Mouse (Mus musculus): ENCODE data around the gene Ermp1. TPM values are rescaled to one million over a fixed set of nuclear protein-coding genes. Genes with fewer than 3 reads are reported as not detected.

The Ermp1 gene
- polyA plus RNA-seq, 1 experiment from 2014 or later: 4.3 TPM

DNA sequence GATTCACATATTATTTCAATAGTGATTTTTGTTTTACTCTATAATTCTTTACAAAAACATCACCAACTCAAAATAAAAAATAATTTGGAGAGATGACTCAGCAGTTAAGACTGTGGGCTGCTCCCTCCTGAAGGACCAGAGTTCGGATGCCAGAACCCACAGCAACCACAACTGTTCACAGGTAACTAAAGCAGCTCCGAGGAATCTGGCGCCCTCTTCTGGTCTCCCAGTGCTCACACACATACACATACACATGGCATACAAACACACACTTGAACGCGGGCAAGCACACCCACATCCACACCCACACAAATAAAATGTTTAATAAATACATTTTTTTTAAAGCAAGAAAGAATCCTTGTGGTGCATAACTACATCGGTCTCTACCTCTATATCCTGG lies 3.5 kb downstream of the Ermp1 start:
- H3K27ac ChIP-seq (ENCODE audit: low read depth): no peak overlapping the region
- H3K27me3 ChIP-seq (ENCODE audit: insufficient read depth, low read length): no peaks in the 10 kb centered on the region
- no peak for ATAC-seq
- H3K9ac ChIP-seq (replicated peaks): no peak overlapping the region
- H3K36me3 ChIP-seq (replicated peaks; ENCODE audit: insufficient read depth, low read length): peaks cover 16% of the 10 kb centered on the region
- no peak overlapping the region for H3K4me3 ChIP-seq (ENCODE audit: low read depth, low read length)
- peak; percentile 28 for DNase-seq
- H3K4me1 ChIP-seq (ENCODE audit: insufficient read depth): peaks cover 13% of the 10 kb centered on the region
- no peak for TF ChIP-seq EP300 (IDR thresholded peaks at IDR 0.05; ENCODE audit: low read depth)
- TF ChIP-seq CTCF (IDR thresholded peaks at IDR 0.05; ENCODE audit: low read depth): peak; percentile 53
- H3K9me3 ChIP-seq (ENCODE audit: low read length): no peaks in the 10 kb centered on the region; the same call in 1 of the 2 replicates
- no peak overlapping the region for H3K4me2 ChIP-seq (ENCODE audit: low read depth, low read length)
- 96% methylated on average over 6 of the region's 6 CpGs for WGBS (ENCODE audit: insufficient replicate concordance)

- DNase-seq (no peak), ATAC-seq (no peak)
- Histone ChIP-seq H3K4me1 (ENCODE audit: insufficient read depth) (peaks cover 3% of the 10 kb centered on the region; the same call in 1 of the 2 replicates), H3K27me3 (ENCODE audit: insufficient read depth, low read length) (no peaks in the 10 kb centered on the region), H3K27ac (ENCODE audit: low read depth) (no peak overlapping the region), H3K4me2 (ENCODE audit: low read depth, low read length) (no peak overlapping the region), H3K4me3 (ENCODE audit: low read depth, low read length) (no peak overlapping the region), H3K9ac (replicated peaks) (no peak overlapping the region), H3K36me3 (replicated peaks; ENCODE audit: insufficient read depth, low read length) (peaks cover 16% of the 10 kb centered on the region), H3K9me3 (ENCODE audit: low read length) (no peaks in the 10 kb centered on the region; the same call in 1 of the 2 replicates)
- 79% methylated on average over 11 of the region's 11 CpGs for WGBS (ENCODE audit: insufficient replicate concordance)
- no peak for TF ChIP-seq CTCF (IDR thresholded peaks at IDR 0.05; ENCODE audit: low read depth)
- no peak for TF ChIP-seq EP300 (IDR thresholded peaks at IDR 0.05; ENCODE audit: low read depth)
Measured at GRCm38 (mm10) chr19:29643194-29643922, 4.9 kb downstream of the Ermp1 start.

DNA sequence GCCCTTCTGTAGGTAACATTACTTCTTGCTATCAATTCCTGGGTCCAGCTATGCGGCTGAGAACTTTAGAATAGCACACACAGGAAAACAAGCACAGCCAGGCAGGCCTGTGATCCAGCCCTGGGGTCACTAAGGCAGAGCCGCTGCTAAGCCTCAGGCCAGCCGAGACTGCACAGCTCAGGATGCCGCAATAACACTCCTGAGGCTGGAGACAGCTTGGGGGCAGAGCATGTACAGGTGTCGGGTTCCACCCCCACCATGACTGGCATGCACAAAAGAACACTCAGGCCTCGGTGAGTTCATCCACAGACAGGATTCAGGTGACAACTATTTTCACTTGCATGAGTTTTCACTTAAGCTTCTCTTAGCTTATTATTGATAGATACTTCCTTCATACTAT lies 6.0 kb downstream of the Ermp1 start:
- H3K4me3 ChIP-seq (ENCODE audit: low read depth, low read length): no peak overlapping the region
- ATAC-seq: no peak
- H3K36me3 ChIP-seq (replicated peaks; ENCODE audit: insufficient read depth, low read length): peaks cover 19% of the 10 kb centered on the region
- 76% methylated on average over 6 of the region's 6 CpGs for WGBS (ENCODE audit: insufficient replicate concordance)
- TF ChIP-seq CTCF (IDR thresholded peaks at IDR 0.05; ENCODE audit: low read depth) (no peak), EP300 (IDR thresholded peaks at IDR 0.05; ENCODE audit: low read depth) (no peak)
- no peak overlapping the region for H3K4me2 ChIP-seq (ENCODE audit: low read depth, low read length)
- no peak overlapping the region for H3K27ac ChIP-seq (ENCODE audit: low read depth)
- no peak overlapping the region for H3K9ac ChIP-seq (replicated peaks)
- no peak for DNase-seq
- no peaks in the 10 kb centered on the region; the same call in 1 of the 2 replicates for H3K9me3 ChIP-seq (ENCODE audit: low read length)
- H3K4me1 ChIP-seq (ENCODE audit: insufficient read depth): peaks cover 3% of the 10 kb centered on the region; the same call in 1 of the 2 replicates
- H3K27me3 ChIP-seq (ENCODE audit: insufficient read depth, low read length): no peaks in the 10 kb centered on the region

DNA sequence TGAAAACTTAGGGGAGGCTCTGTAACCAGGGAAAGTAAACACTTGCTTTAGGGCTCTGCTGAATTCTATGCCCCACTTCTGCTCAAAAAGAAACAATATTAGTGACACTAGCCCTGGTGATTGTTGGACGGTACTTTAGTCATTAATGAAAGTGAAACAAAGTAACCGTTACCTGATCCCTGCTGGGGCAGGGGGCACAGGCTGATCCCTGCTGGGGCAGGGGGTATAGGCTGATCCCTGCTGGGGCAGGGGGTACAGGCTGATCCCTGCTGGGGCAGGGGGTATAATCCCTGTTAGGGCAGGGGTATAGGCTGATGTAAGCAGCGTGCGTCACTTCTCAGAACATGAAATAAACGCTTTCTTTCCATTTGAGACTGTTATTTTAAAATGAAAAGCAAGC lies 6.7 kb downstream of the Ermp1 start:
- 82% methylated on average over 5 of the region's 5 CpGs for WGBS (ENCODE audit: insufficient replicate concordance)
- Histone ChIP-seq H3K27ac (ENCODE audit: low read depth) (peak overlapping the region; percentile 4; the same call in 1 of the 2 replicates), H3K27me3 (ENCODE audit: insufficient read depth, low read length) (no peaks in the 10 kb centered on the region), H3K4me1 (ENCODE audit: insufficient read depth) (peaks cover 3% of the 10 kb centered on the region; the same call in 1 of the 2 replicates), H3K4me2 (ENCODE audit: low read depth, low read length) (peak overlapping the region; percentile 16), H3K9ac (replicated peaks) (no peak overlapping the region), H3K4me3 (ENCODE audit: low read depth, low read length) (no peak overlapping the region), H3K9me3 (ENCODE audit: low read length) (no peaks in the 10 kb centered on the region; the same call in 1 of the 2 replicates), H3K36me3 (replicated peaks; ENCODE audit: insufficient read depth, low read length) (peaks cover 26% of the 10 kb centered on the region)
- no peak for DNase-seq
- no peak for ATAC-seq
- TF ChIP-seq CTCF (IDR thresholded peaks at IDR 0.05; ENCODE audit: low read depth): no peak
- TF ChIP-seq EP300 (IDR thresholded peaks at IDR 0.05; ENCODE audit: low read depth): no peak

- peak overlapping the region; percentile 39; the same call in 1 of the 2 replicates for H3K27ac ChIP-seq (ENCODE audit: low read depth)
- H3K36me3 ChIP-seq (replicated peaks; ENCODE audit: insufficient read depth, low read length): peaks cover 29% of the 10 kb centered on the region
- no peak overlapping the region for H3K9ac ChIP-seq (replicated peaks)
- H3K9me3 ChIP-seq (ENCODE audit: low read length): no peaks in the 10 kb centered on the region; the same call in 1 of the 2 replicates
- peak overlapping the region; percentile 36 for H3K4me2 ChIP-seq (ENCODE audit: low read depth, low read length)
- 0 out of 2 replicates have a peak, but pooled peaks have one; percentile 33 for TF ChIP-seq EP300 (IDR thresholded peaks at IDR 0.05; ENCODE audit: low read depth)
- TF ChIP-seq CTCF (IDR thresholded peaks at IDR 0.05; ENCODE audit: low read depth): no peak
- peak; percentile 56 for DNase-seq
- no peaks in the 10 kb centered on the region for H3K27me3 ChIP-seq (ENCODE audit: insufficient read depth, low read length)
- 32% methylated on average over 8 of the region's 9 CpGs for WGBS (ENCODE audit: insufficient replicate concordance)
- H3K4me3 ChIP-seq (ENCODE audit: low read depth, low read length): no peak overlapping the region
- peaks cover 3% of the 10 kb centered on the region; the same call in 1 of the 2 replicates for H3K4me1 ChIP-seq (ENCODE audit: insufficient read depth)
- peak; percentile 57 for ATAC-seq
Measured at GRCm38 (mm10) chr19:29641055-29641454, 7.2 kb downstream of the Ermp1 start.

- TF ChIP-seq EP300 (IDR thresholded peaks at IDR 0.05; ENCODE audit: low read depth) (no peak), CTCF (IDR thresholded peaks at IDR 0.05; ENCODE audit: low read depth) (no peak)
- H3K36me3 ChIP-seq (replicated peaks; ENCODE audit: insufficient read depth, low read length): peaks cover 34% of the 10 kb centered on the region
- DNase-seq (no peak), ATAC-seq (no peak)
- H3K9ac ChIP-seq (replicated peaks): no peak overlapping the region
- no peak overlapping the region for H3K4me2 ChIP-seq (ENCODE audit: low read depth, low read length)
- no peak overlapping the region for H3K27ac ChIP-seq (ENCODE audit: low read depth)
- no peak overlapping the region for H3K4me3 ChIP-seq (ENCODE audit: low read depth, low read length)
- H3K9me3 ChIP-seq (ENCODE audit: low read length): no peaks in the 10 kb centered on the region
- no peaks in the 10 kb centered on the region for H3K4me1 ChIP-seq (ENCODE audit: insufficient read depth)
- no peaks in the 10 kb centered on the region for H3K27me3 ChIP-seq (ENCODE audit: insufficient read depth, low read length)
- WGBS (ENCODE audit: insufficient replicate concordance): 59% methylated on average over 2 of the region's 2 CpGs
Measured at GRCm38 (mm10) chr19:29612102-29612501, 36.1 kb downstream of the Ermp1 start.

All from liver, postnatal 0 days (tissue).